Mouse (Mus musculus) CH12F3 (cell line): ENCODE results near the gene Ncam1.

Experiments used
- in situ Hi-C: fragments of 300-500 bp; cut with MboI; formaldehyde crosslinking; loops from 2 replicates; pipeline ENCODE4 v1.14.3; 2020; ENCODE audit warnings: low sequenced_read_pairs

Ncam1 gene

GRCm38 (mm10) chr9:49681848-49682469 is 116.8 kb downstream of the Ncam1 start:
- in situ Hi-C loops, result no loop called here

GRCm38 (mm10) chr9:49679270-49679669 is 119.5 kb downstream of the Ncam1 start:
- in situ Hi-C loops, result no loop called here

- in situ Hi-C loops, result no loop called here
Measured at GRCm38 (mm10) chr9:49675696-49676465, 122.8 kb downstream of the Ncam1 start.

- in situ Hi-C loops, result no loop called here
Measured at GRCm38 (mm10) chr9:49672646-49673199, 126.0 kb downstream of the Ncam1 start.

- in situ Hi-C loops, result no loop called here
Measured at GRCm38 (mm10) chr9:49667066-49667465, 131.7 kb downstream of the Ncam1 start.

- in situ Hi-C loops, result no loop called here
Measured at GRCm38 (mm10) chr9:49665361-49665760, 133.4 kb downstream of the Ncam1 start.

- in situ Hi-C loops, result no loop called here
Measured at GRCm38 (mm10) chr9:49663927-49664320, 134.8 kb downstream of the Ncam1 start.

GRCm38 (mm10) chr9:49662958-49663926 is 135.5 kb downstream of the Ncam1 start:
- in situ Hi-C loops, result no loop called here

- in situ Hi-C loops, result no loop called here
Measured at GRCm38 (mm10) chr9:49661480-49661879, 137.2 kb downstream of the Ncam1 start.

- in situ Hi-C loops, result no loop called here
Measured at GRCm38 (mm10) chr9:49658381-49658856, 140.3 kb downstream of the Ncam1 start.

- in situ Hi-C loops, result no loop called here
Measured at GRCm38 (mm10) chr9:49654470-49654869, 144.3 kb downstream of the Ncam1 start.

- in situ Hi-C loops, result no loop called here
Measured at GRCm38 (mm10) chr9:49653478-49654245, 145.1 kb downstream of the Ncam1 start.

- in situ Hi-C loops, result no loop called here
Measured at GRCm38 (mm10) chr9:49644296-49644695, 154.4 kb downstream of the Ncam1 start.

GRCm38 (mm10) chr9:49640764-49641163 is 158.0 kb downstream of the Ncam1 start:
- in situ Hi-C loops, result no loop called here

- in situ Hi-C loops, result no loop called here
Measured at GRCm38 (mm10) chr9:49640142-49640541, 158.6 kb downstream of the Ncam1 start.

- in situ Hi-C loops, result no loop called here
Measured at GRCm38 (mm10) chr9:49637955-49638354, 160.8 kb downstream of the Ncam1 start.

- in situ Hi-C loops, result no loop called here
Measured at GRCm38 (mm10) chr9:49635668-49636326, 162.9 kb downstream of the Ncam1 start.

GRCm38 (mm10) chr9:49632591-49632990 is 166.1 kb downstream of the Ncam1 start:
- in situ Hi-C loops, result no loop called here

GRCm38 (mm10) chr9:49630336-49630735 is 168.4 kb downstream of the Ncam1 start:
- in situ Hi-C loops, result no loop called here

- in situ Hi-C loops, result no loop called here
Measured at GRCm38 (mm10) chr9:49624910-49625309, 173.8 kb downstream of the Ncam1 start.
